Mouse (Mus musculus) liver, embryonic 16.5 days (tissue): ENCODE data around the gene Lrrc45. TPM values are rescaled to one million over a fixed set of nuclear protein-coding genes. Genes with fewer than 3 reads are reported as not detected.
"Not testable (repeated sequence)": the region's sequence is repeated elsewhere in the genome, so short reads cannot be mapped to it uniquely, and the experiment has no call there.

Source experiments
- ATAC-seq: fragments of 200-750 bp; cut with Nextera tagmentation; 2 replicates; pipeline ENCODE4 v1.8.0; 2017; ENCODE audit warnings: low read depth, mild to moderate bottlenecking, moderate number of reproducible peaks, moderate library complexity
- H3K27ac ChIP-seq: fragments of 300-500 bp; sonication (generic); 2 replicates; pipeline ENCODE4 v1.5.1; 2014; ENCODE audit warnings: mild to moderate bottlenecking, low read length
- H3K27me3 ChIP-seq: fragments of 300-500 bp; sonication (generic); 2 replicates; pipeline ENCODE4 v1.6.1; 2014; ENCODE audit warnings: low read depth, low read length, mixed read lengths; ENCODE audit not compliant: control insufficient read depth, insufficient read depth
- H3K36me3 ChIP-seq: fragments of 300-500 bp; sonication (generic); 2 replicates; pipeline ENCODE4 v1.6.1; 2014; ENCODE audit warnings: mild to moderate bottlenecking; ENCODE audit not compliant: control insufficient read depth, insufficient read depth
- H3K4me1 ChIP-seq: fragments of 300-500 bp; sonication (generic); 2 replicates; pipeline ENCODE4 v1.6.1; 2014; ENCODE audit warnings: low read depth, low read length, mixed read lengths; ENCODE audit not compliant: control insufficient read depth
- H3K4me2 ChIP-seq: fragments of 300-500 bp; sonication (generic); 2 replicates; pipeline ENCODE4 v1.6.1; 2014; ENCODE audit warnings: low read depth, low read length, mixed read lengths
- H3K4me3 ChIP-seq: fragments of 300-500 bp; sonication (generic); 2 replicates; pipeline ENCODE4 v1.5.1; 2014; ENCODE audit warnings: low read depth, mild to moderate bottlenecking, low read length
- H3K9ac ChIP-seq: fragments of 300-500 bp; sonication (generic); 2 replicates; pipeline ENCODE4 v1.6.1; 2014; ENCODE audit warnings: low read depth, low read length
- H3K9me3 ChIP-seq: fragments of 300-500 bp; sonication (generic); replicated peaks from 2 replicates; pipeline ENCODE4 v1.6.1; 2016; ENCODE audit warnings: low read length; ENCODE audit not compliant: control insufficient read depth
- WGBS: fragments of 180-500 bp; shearing (Covaris S2); extraction: QIAGEN DNeasy Blood & Tissue Kit; methylation state at CpG from one replicate; pipeline ENCODE4 v1.1.7; 2014; ENCODE audit not compliant: insufficient replicate concordance; 5-methylcytosine and 5-hydroxymethylcytosine counted together
- polyA plus RNA-seq: library from polyadenylated mRNA; unstranded; fragments of >200 nt; fragmentation: Nextera tagmentation; extraction: Ambion mirVana; gene quantifications from 2 replicates; pipeline ENCODE4 v1.2.1, GENCODE M21; 2015

Lrrc45 gene
- polyA plus RNA-seq, 1 experiment from 2014 or later = 9.7 TPM

DNA sequence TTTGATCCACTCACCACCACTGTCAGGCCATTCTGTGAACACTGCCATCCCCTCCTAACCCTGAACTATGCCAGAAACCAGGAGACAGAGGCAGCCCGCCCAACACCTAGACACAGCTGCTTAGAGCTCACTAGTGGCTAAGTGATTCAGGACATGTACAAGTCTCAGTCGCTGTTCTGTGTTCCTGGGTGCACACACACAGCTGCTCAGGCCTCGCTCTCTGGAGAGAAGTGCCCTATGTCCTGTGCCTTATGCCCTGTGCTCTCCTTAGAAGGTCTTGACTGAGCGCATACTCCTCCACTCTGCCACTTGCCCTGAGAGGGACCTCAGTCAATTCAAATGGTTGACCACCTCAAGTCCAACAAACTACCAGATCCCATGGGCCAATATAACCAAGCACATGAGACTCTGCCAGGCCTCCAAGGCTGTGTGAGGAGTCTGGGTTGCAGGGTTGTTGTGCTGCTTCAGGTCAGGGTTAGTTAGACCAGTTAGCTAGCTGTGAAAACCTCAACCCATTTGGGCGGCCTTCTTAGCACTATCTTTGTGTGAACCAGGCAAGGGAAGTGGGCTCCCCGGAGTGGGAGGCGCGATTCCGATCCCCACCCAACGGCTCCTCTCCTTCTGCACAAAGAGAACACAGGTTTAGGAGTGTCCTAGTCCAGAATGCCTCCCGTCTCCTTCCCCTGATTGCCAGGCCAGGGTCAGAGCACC is 15.0 kb downstream of the Lrrc45 start:
- 74% methylated on average over 11 of the region's 11 CpGs for WGBS
- H3K27ac ChIP-seq = no peak overlapping the region
- H3K27me3 ChIP-seq = no peaks in the 10 kb centered on the region; the same call in 1 of the 2 replicates
- H3K4me1 ChIP-seq = peaks cover 6% of the 10 kb centered on the region
- no peaks in the 10 kb centered on the region for H3K9me3 ChIP-seq
- H3K9ac ChIP-seq = no peak overlapping the region
- H3K36me3 ChIP-seq = no peaks in the 10 kb centered on the region
- no peak for ATAC-seq
- H3K4me2 ChIP-seq = no peak overlapping the region
- no peak overlapping the region for H3K4me3 ChIP-seq

DNA sequence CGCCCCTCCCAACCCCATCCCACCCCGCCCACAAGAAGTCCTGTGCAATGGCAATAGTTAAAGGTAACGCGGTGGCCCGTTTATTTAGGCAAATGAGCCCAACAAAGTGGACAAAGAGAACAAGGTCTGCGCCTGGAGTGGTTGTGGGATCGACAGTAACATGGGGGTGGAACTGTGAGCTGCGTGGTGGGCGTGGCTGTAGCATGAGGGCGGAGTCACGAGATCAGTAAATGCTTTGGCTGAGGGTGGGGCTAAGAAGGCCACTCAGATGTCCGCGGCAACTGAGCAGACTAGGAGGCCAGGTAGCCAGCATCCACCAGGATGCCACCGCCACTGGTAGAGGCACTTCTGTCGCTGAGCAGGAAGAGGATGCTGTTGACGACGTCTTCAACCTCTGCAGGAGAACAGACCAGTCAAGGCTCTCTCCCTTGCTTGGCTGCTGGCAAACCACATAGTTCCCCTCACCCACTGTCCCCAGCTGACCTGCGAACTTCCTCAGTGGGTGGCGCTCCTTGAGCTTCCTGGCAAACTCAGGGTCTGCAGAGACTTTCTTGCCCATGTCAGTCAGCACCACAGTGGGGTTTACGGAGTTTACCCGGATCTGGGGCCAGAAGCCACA is 15.8 kb downstream of the Lrrc45 start:
- H3K36me3 ChIP-seq, H3K9ac ChIP-seq, H3K27ac ChIP-seq, H3K4me1 ChIP-seq, H3K27me3 ChIP-seq, H3K9me3 ChIP-seq, H3K4me3 ChIP-seq: not testable (repeated sequence)
- ATAC-seq = peak; percentile 50
- peak overlapping the region; percentile 30 for H3K4me2 ChIP-seq
- WGBS = 2% methylated on average over 17 of the region's 21 CpGs

GRCm38 (mm10) chr11:120730331-120730870 is 16.7 kb downstream of the Lrrc45 start:
- H3K27ac ChIP-seq = no peak overlapping the region
- no peaks in the 10 kb centered on the region; the same call in 1 of the 2 replicates for H3K27me3 ChIP-seq
- ATAC-seq = no peak
- WGBS = 70% methylated on average over 10 of the region's 10 CpGs
- H3K36me3 ChIP-seq = no peaks in the 10 kb centered on the region
- peaks cover 6% of the 10 kb centered on the region for H3K4me1 ChIP-seq
- H3K4me3 ChIP-seq = no peak overlapping the region
- H3K4me2 ChIP-seq = no peak overlapping the region
- no peaks in the 10 kb centered on the region for H3K9me3 ChIP-seq
- H3K9ac ChIP-seq = no peak overlapping the region

DNA sequence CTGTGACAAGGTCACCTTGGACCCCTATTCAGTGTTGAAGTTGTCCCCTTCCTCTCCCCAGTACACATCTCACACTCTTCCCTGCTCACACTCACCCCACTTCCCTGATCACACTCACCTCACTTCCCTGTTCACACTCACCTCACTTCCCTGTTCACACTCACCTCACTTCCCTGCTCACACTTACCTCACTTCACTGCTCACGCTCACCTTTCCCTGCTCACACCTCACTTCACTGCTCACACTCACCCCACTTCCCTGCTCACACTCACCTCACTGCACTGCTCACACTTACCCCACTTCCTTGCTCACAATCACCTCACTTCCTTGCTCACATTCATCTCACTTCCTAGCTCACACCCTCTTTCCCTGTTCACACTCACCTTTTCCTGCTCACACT is 17.7 kb downstream of the Lrrc45 start:
- Histone ChIP-seq H3K27ac (no peak overlapping the region), H3K36me3 (no peaks in the 10 kb centered on the region), H3K27me3 (no peaks in the 10 kb centered on the region; the same call in 1 of the 2 replicates), H3K9me3 (no peaks in the 10 kb centered on the region), H3K9ac (no peak overlapping the region), H3K4me2 (no peak overlapping the region), H3K4me3 (no peak overlapping the region), H3K4me1 (peaks cover 6% of the 10 kb centered on the region)
- 80% methylated on average over 1 of the region's 1 CpGs for WGBS
- no peak for ATAC-seq

DNA sequence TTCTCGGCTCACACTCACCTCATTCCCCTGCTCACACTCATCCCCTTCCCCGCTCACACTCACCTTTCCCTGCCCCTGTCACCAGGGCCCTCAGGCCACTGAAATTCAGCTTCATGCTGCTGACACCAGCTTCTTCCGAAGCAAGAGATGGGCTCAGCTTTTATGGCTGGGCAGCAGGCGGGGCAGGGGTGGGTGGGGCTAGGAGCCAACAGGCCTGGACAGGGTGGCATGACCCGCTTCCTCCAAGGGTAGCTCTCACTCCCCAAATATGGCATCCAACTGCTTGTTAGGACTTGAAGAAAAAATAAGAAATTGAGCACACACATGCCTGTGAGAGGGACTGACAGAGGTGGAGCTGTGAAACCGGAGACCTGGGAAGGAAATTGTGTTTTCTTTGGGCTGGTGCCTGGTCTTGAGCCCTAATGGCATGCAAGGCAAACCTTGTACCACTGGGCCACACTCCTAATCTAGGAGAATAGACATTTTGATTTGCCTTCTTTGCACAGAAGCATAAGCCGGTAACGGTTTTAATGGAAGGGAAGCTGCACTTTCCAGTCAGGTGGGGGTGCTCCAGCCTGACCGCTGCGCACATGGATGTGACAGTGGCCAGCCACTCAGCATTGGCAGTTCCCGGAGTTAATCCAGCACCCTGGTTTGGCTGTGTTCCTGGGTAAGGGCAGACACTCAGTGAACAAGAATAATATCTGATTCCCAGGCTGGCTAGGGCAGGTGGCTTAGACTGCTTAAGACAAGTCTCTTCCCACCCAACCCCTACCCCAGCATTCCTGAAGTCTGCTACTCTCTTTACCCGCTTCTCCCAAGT is 18.3 kb downstream of the Lrrc45 start, which contains the start of gene Cbr2:
Gene Cbr2 (minus strand): TSS at position 257 of the 823 bp plus-strand sequence.
- peaks cover 6% of the 10 kb centered on the region for H3K4me1 ChIP-seq
- H3K4me3 ChIP-seq = no peak within 1 kb of the TSS
- no peaks in the 10 kb centered on the region for H3K9me3 ChIP-seq
- no peaks in the 10 kb centered on the region; the same call in 1 of the 2 replicates for H3K27me3 ChIP-seq
- H3K27ac ChIP-seq = no peak within 1 kb of the TSS
- no peak within 1 kb of the TSS for H3K4me2 ChIP-seq
- no peak for ATAC-seq
- H3K9ac ChIP-seq = no peak within 1 kb of the TSS
- no peaks in the 10 kb centered on the region for H3K36me3 ChIP-seq
- 66% methylated on average over 12 of the region's 12 CpGs for WGBS

- H3K27me3 ChIP-seq = no peaks in the 10 kb centered on the region; the same call in 1 of the 2 replicates
- no peak overlapping the region for H3K4me2 ChIP-seq
- H3K9ac ChIP-seq = no peak overlapping the region
- no peaks in the 10 kb centered on the region for H3K9me3 ChIP-seq
- ATAC-seq = no peak
- H3K4me3 ChIP-seq = no peak overlapping the region
- H3K4me1 ChIP-seq = peaks cover 4% of the 10 kb centered on the region; the same call in 1 of the 2 replicates
- no peak overlapping the region for H3K27ac ChIP-seq
- WGBS = 50% methylated on average over 6 of the region's 6 CpGs
- H3K36me3 ChIP-seq = no peaks in the 10 kb centered on the region
Measured at GRCm38 (mm10) chr11:120733521-120733920, 19.8 kb downstream of the Lrrc45 start.

DNA sequence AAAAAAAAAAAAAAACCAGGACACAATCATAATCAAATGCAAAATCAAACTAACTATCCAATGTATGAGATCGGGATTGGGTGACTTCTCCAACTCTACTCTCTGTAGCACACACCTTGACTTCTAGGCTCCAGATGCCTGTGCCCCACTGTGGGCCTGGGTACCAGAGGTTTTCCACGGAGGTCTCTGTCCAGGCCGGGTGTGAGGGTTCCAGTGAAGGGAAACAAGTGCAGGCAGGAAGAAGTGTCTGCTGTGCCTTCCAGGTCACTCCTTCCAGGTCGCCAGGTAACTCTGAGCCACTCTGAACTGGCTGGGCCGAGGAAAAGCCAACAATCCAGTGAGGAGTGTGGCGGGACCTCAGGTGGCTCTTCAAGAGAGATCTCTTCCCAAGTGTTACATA is 22.7 kb downstream of the Lrrc45 start:
- Histone ChIP-seq H3K4me3 (no peak overlapping the region), H3K4me1 (no peaks in the 10 kb centered on the region), H3K27ac (no peak overlapping the region), H3K36me3 (no peaks in the 10 kb centered on the region), H3K9ac (no peak overlapping the region), H3K9me3 (no peaks in the 10 kb centered on the region), H3K27me3 (no peaks in the 10 kb centered on the region), H3K4me2 (no peak overlapping the region)
- WGBS = 53% methylated on average over 6 of the region's 6 CpGs
- ATAC-seq = no peak

DNA sequence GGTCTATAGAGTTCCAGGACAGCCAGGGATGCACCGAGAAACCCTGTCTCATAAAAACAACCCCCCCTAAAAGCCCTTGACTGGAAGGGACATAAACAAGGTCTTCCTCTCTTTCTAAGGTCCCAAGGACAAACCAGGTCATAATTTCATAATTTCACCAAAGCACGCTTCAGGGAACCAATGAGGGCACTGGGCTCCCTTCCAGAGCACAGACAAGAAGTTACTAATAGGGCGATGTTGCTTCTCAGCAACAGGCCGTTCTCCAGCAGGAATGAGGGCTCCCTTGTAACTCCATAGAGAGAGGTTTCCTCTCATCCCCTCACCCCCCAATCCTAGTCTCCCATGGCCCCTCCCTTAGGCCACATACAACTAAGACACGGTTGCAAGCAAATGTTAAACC is 27.3 kb downstream of the Lrrc45 start:
- H3K9ac ChIP-seq = no peak overlapping the region
- WGBS = 75% methylated on average over 5 of the region's 5 CpGs
- H3K9me3 ChIP-seq = no peaks in the 10 kb centered on the region
- no peak overlapping the region for H3K27ac ChIP-seq
- no peaks in the 10 kb centered on the region for H3K27me3 ChIP-seq
- no peaks in the 10 kb centered on the region for H3K4me1 ChIP-seq
- H3K4me3 ChIP-seq = no peak overlapping the region
- ATAC-seq = no peak
- H3K4me2 ChIP-seq = no peak overlapping the region
- H3K36me3 ChIP-seq = no peaks in the 10 kb centered on the region
